Mouse (Mus musculus) thymus, postnatal 0 days (tissue): ENCODE data around the gene Dach1. TPM values are rescaled to one million over a fixed set of nuclear protein-coding genes. Genes with fewer than 3 reads are reported as not detected.

ENCODE experiments used
- DNase-seq: peaks from one replicate; pipeline ENCODE4 v3.0.0-alpha.2; 2015; ENCODE audit warnings: low spot score
- polyA plus RNA-seq: library from polyadenylated mRNA; unstranded; fragments of >200 nt; fragmentation: Nextera tagmentation; extraction: Ambion mirVana; gene quantifications from 2 replicates; pipeline ENCODE4 v1.2.1, GENCODE M21; 2015

Gene Dach1
- polyA plus RNA-seq: 0.26 and 0.38 TPM in 2 replicates

- no peak for DNase-seq
These were observed at the start of gene Dach1 for GRCm38 (mm10) chr14:98169421-98170076. Dach1 (minus strand) TSS chr14:98169765.

GRCm38 (mm10) chr14:98200089-98200488 lies 30.5 kb upstream of the Dach1 start:
- no peak for DNase-seq

- DNase-seq: no peak
These were observed 12.0 kb upstream of the Dach1 start for GRCm38 (mm10) chr14:98181545-98181944.

GRCm38 (mm10) chr14:98173831-98174230 lies 4.3 kb upstream of the Dach1 start:
- no peak for DNase-seq

DNA sequence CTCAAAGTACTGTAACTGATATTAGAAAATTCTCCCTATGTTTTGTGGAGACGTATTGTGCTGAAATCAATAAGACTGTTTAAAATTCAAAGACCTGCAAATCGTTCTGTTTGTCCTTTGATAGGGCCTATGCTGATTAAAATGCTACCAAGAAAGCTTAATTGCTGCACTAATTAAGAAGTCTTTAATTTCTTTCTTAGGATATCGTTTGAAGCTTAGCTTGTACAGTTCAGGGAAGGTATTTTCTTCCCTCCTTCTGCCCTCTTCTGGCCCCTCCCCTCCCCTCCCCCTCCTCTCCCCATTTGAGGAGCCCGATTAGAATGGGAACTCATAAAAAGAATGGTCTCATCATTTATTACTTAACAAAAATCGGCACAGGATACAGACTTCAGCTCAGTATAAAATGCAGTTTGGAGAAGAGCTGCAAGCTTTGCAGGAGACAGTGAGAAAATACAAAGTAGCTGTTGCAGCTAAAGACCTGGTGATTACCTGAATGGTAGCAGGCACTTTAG lies 2.9 kb upstream of the Dach1 start:
- DNase-seq: no peak

GRCm38 (mm10) chr14:98171861-98172260 lies 2.3 kb upstream of the Dach1 start:
- no peak for DNase-seq

GRCm38 (mm10) chr14:98168908-98169401 lies 610 bp downstream of the Dach1 start:
- DNase-seq: no peak

DNA sequence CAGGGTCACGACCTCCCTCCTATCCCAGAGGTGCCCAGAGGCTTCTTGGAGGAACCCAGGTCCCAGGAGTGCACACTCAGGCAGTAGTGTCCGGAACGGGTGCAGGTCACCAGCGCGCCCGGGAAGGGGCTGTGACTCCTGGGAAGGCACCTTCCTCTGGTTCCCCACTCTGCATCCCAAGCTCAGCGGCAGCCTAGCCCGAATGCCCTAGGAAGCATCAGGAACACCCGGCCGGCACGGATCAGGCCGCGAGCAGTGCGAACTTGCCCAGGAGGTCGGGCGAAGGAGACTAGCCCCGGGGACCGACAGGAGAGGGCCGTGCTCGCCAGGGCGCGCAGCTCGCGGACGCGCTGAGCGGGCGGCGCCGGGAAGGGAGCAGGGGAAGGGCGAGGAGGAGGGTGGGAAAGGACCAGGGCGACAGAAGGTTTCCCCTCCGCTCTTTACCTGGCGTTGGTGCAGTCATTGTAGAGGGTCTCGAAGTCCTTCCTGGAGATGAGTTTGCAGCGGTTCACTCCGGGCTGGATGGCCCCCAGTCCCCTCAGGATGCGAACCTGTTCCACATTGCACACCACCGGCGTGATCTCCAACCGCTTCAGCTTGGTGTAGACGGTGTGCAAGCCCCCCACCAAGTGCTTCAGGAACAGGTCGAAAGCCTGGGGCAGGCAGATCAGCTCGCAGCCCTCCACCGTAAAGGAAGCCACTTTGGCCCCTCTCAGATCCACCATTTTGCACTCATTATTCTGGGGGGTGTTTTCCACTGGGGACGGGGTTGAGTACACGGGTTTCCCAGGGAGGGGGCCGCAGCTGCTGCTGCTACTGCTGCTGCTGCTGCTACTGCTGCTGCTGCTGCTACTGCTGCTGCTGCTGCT lies 1.3 kb downstream of the Dach1 start:
- DNase-seq: no peak

DNA sequence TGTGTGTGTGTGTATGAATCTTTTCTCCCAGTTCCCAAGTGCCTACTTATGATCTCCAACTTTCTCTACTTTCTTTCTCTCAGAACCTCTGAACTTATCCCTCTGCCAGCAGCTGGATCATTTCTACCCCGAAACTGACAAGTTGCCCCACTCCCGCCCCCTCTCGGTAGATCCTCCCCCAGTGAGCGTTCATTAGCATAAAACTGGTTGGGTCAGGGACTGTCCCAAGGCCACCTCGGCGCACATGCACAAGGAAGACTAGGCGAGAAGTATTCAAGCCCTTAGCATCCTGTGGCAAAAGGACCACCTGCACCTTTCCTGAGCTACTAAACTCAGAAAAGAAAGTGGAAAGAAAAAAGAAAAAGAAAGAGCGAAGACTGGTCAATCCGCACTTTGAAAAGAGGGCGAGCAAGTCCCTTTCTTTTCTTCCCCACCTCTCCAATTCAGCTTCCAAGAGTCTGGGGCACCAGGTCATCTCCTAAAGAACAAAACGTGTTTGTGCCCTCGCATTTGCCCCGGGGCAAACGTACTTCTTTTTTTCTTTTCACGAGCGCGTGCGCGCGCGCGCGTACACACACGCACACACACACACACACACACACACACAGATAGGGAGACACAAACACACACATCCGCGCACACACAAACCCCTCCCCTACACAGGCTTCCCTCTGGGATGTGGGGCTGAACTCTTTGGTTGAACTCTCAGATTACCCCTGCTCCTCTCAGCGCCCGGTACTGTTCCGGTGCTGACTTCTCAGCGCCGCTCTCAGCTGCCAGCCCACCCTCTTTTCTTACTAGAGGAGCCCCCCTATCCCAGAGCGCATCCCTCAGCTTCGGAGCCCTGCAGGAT lies 2.2 kb downstream of the Dach1 start:
- no peak for DNase-seq

GRCm38 (mm10) chr14:98166318-98166976 lies 3.1 kb downstream of the Dach1 start:
- no peak for DNase-seq

DNA sequence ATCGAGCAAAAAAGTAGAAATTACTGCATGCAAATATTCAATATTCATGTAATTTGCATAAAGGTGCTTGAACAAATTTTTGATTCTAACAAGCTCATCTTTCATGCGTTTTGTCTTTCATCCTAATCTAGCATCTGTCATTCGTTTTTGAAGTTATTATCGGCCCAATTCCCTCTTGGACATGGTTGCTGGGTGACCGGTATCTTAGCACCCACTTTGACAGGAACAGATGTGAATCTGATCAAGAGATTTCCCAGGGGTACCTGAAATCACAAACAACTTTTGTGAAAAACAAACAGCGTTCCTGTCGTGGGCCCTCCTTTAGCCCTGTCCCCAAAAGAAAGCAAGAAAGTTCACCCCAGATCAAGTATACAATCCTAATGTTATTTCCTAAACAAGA lies 12.8 kb downstream of the Dach1 start:
- no peak for DNase-seq

GRCm38 (mm10) chr14:98155725-98156392 lies 13.7 kb downstream of the Dach1 start:
- no peak for DNase-seq

DNA sequence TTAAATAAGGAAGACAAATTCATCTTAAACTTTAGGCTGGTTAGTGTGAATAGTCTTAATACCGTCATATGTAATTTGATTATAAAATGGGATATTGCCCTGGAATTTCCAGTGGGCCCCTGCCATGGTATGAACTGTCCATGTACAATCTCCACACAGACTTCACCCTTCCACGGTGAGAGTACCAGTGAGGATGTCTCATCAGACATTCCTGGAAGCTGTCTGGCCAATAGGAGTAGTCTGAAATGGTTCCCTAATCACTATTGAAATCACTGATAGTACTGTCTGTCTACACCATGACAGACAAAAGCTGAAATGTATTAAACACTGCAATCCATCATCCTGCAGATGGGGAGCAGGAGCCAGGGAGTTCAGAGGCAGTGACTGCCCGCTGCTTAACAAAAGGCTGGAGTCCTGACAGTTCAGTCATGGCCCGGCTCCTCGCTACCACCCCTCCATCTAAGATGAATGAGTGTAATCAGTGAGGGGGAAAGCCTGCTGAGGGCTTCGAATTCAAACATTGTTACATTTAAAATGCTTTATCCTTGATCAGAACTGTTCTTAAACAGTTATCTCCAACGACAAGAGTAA lies 14.6 kb downstream of the Dach1 start:
- no peak for DNase-seq

DNA sequence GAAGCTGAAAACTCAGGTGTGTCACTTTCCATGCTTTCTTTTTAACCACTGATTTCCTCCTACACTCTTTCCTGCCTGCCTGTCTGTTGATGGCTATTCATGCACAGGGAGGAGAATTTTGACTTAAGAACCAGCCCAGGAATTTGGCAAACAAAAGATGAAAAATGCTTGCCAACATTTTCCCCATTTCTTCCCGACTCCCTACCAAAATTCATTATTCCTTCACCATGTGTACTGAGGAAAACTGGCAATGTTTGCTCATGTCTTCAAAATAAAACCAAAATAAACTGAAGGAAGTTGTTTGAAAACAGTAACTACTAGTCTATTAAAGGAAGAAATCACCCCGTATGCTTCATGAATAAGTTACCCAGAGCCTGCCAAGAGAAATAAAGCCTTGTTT lies 27.8 kb downstream of the Dach1 start:
- no peak for DNase-seq

DNA sequence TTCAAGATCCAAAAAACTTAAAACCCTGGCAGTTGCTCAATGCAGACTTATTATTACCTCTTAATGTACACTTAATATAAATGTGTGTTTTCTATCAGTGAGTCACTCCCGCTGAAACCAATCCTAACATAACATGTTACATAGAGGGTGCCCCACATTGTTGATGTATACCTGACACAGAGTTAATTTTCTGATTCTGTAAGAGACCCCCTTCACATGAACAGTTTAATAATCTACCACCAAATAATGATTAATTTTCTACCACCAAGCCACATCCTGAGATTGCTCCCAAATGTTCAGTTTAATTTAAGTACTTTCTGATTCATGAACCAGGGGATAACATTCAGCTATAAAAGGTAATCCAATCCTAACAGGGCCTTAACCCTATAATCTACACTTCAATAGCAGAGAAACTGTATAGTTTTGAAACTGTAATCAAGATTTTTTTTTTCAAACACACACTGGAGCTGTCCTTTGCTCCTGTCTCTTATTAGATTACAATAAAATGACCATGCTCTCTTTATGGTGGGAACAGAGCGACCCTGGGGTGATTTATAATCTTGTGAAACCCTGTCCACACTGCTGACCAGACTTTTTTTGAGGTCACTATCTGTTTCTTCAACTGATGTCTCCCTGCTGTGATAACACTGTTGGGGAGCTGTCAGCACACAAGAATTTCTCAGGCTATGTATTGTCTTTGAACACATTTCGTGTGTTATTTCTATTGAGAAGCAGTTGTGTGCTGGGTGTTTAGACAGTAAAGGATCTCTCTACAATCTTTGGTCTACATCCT lies 30.5 kb downstream of the Dach1 start:
- DNase-seq: no peak

GRCm38 (mm10) chr14:98134546-98134945 lies 35.0 kb downstream of the Dach1 start:
- DNase-seq: no peak

DNA sequence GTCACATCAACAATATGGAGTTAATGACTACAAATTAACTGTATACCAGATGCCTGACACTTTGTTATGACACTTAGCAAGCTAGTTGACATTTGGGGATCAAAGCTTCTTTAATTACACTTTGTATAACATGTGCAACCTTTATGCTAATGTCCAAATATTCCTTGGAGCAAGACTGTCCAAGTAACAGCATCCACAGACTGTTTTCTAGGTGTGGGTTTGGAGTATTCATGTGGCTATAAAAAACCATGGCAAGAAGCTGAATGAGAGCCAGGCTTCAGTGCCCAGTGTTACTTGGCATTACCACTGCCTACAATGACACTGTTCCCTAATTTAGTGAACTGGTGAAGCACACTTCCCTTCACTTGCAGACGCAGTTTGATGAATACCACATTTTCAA lies 46.5 kb downstream of the Dach1 start:
- DNase-seq: no peak

DNA sequence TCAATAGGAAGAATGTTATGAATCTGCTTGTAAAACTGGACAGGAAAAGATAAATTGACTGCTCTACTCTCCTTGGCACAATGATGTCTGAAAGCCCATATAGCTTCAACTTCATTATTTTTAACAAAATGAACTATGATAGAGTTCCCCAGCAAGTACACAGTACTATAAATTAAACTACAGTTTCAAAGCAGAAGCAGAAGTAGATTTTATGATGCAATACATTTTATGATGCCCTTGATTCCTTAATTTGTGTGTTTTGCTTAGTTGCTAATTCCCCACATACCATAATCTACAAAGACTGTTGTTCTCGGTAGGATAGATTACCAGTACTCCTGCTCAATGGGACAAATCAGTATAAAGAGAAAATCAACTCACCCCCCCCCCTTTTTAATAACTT lies 52.9 kb downstream of the Dach1 start:
- DNase-seq: no peak

DNA sequence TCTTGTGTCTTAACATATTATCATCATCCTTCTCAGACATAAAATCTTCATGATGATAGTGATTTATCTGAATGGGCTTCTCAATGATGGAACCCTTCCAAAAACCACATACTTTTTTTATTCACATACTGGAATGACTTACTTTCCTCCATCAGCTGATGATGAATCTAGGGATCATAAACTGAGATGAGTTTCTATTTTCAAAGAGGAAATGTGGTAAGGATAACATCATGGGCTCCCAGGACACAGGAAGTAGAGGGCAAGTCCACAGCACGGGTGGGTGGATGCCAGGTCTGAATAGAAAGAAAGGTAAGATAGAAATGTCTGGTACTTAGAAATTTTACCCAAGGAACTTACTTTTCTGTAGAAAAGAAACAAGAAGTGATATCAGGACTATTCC lies 56.5 kb downstream of the Dach1 start:
- DNase-seq: no peak
